Mouse (Mus musculus) right cerebral cortex, postnatal 4 days (tissue): Measurements from ENCODE around the gene Vmn1r210.
"Not testable (repeated sequence)": the region's sequence is repeated elsewhere in the genome, so short reads cannot be mapped to it uniquely, and the experiment has no call there.

ENCODE experiments used
- DNase-seq: peaks from one replicate; pipeline ENCODE4 v3.0.0-alpha.2; 2022

Gene Vmn1r210

DNA sequence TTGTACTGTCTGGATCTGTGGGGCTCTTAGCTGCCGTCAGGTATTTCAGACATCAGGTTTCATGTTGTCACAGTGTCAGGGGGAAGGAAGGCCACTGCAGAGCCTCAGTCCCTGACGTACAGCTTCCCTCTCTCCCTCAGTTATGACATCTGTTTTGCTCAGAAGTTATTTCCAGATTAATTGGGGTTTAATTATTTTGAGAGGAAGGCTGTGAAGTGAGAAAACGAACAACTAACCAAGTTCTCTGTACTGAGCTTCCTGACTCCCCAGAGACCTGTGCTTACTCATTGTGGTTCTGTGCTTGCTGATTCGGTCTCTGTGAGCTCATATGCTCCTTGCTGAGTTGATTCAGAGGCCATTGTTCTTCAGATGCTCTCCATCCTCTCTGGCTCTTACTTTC, at the start of gene Vmn1r210:
Vmn1r210 (minus strand) TSS at position 101 of the 400 bp plus-strand sequence.
- no peak for DNase-seq

DNA sequence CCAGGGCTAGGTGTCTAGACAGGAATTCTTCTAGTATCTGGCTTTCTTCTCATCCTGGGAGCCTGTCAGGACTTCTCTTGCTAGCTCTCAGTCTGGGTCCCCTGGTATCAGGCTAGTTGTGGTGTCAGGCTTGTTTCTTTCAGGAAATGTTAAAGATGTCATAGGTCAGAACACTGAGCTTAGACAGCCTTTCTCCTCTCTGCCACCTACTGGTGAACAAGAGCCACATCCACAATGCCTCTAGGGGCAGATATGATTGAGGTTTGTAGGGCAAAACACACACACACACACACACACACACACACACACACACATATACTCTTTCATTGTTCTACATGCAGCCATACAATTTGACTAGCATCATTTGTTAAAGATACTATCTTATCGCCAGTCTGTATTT, 48.1 kb upstream of the Vmn1r210 start:
- no peak for DNase-seq

DNA sequence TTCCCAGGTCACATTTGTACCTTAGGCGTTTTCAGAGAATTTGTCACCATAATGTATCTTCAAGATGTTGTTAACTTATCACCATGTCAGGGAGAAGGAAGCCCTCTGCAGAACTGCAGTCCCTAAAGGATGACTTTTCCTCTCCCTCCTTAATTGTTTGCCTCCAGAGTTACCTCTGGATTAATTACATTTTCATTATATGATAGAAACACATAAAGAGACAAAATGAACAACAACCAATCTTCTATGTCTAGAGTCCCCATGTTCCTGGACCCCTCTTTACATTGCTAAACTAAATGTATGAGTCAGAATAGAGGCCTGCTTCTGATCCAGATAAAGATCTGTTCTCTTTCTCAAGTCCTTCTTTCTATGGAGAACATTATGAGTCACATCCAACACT, 26.3 kb upstream of the Vmn1r210 start, which contains the start of gene Vmn1r211:
Vmn1r211 (minus strand) TSS at position 101 of the 400 bp plus-strand sequence.
- DNase-seq, result no peak

DNA sequence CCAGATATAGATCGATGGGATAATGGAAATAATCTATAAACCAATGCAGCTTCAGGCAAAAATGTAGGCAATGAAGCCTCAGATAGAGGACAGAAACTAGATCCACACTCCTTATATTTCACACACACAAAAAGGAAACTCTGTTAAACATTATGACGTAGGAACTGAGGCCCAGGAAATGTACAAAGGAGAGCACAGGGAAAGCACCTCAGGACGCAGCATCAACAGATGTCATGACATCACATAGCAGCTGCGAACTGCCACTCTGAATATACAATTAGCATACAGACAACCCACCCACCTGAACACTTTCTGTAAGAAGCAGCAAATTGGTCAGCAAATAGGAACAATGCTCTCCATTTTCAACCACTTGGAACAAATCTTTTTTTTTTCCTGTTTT, 23.6 kb upstream of the Vmn1r210 start:
- no peak for DNase-seq

DNA sequence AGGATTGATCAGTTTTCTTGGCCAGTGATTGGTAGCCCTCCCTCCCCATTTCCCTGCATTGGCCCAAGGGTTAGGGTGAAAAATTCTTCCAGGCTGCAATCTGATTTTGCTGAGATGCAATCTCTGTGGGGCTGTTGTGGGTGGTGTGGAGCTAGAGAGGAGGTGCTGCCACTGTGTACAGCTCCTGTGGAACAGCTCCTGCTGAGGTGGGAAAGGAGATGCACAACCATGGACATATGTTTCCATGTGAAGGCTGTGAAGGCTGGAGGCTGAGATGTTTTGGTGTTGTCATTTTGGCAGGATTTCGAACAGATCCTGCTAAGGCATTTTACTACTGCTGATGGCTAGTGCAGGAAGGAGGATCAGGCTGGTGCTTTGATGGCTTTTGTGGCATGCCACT, 15.7 kb upstream of the Vmn1r210 start:
- DNase-seq, result no peak

DNA sequence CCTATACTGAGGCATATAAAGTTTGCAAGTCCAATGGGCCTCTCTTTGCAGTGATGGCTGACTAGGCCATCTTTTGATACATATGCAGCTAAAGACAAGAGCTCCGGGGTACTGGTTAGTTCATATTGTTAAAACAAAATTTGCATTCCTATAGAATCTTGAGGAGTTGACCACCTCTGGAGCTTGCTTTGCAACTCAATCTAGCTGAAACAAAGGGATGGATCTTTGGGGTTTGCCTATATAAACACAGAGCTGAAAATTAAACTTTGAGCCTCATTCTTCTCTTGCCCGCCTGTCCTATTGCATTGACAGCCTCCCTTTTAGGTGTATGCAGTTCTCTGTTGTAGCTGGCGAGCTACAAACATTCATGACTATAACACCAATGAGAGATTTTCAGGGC, 13.2 kb upstream of the Vmn1r210 start:
- not testable (repeated sequence) for DNase-seq

DNA sequence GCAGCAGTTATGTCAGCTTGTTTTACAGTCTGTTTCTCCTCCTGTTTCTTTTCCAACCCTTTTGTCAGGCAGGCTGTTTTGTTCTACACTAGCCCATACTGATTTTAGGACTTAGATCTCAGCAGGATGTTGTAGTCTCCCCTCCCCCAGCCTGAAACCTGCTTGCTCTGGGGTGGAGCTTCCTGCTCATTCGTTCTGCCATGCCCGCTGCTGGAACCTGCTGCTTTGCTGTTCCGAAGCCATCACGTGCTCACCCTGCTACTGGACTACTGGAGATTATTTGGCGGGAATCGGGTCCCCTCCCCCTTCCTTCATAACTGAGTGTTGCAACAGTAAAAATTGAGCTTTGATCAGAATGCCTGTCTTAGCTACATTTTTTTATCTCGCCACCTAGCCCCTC, 1.8 kb downstream of the Vmn1r210 start:
- not testable (repeated sequence) for DNase-seq

DNA sequence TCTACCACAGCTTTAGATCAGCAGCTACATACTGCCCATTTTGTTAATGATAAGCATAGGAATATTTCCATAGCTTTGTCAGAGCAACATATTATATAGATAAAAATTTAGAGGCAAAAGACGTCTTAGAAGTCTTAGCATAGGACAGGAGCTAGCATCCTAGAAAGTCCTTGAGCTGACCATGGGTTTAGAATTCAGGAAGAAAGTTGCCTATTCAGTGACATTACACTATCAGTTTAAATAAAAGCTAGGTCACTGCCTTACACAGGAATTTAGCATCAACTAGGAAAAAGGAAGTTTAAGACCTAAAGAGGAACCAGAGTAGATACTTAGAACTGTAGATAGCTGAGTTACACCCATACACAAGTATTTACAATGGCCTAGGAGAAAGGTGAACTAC, 9.5 kb downstream of the Vmn1r210 start:
- DNase-seq, result not testable (repeated sequence)

DNA sequence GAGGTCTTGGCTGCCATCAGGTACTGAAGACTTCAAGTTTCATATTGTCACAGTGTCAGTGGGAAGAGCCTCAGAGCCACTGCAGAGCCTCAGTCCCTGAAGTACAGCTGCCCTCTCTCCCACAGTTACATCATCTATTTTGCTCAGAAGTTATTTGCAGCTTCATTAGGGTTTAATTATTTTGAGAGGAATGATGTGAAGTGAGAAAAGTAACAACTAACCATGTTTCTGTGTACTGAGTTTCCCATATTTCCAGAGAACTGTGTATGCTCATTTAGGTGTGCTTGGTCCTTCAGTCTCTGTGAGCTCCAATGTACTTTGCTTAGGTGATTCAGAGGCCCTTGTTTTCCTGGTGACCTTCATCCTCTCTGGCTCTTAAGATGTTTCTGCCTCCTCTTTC, 21.6 kb downstream of the Vmn1r210 start, which contains the start of gene Vmn1r209:
Vmn1r209 (minus strand) TSS at position 101 of the 400 bp plus-strand sequence.
- not testable (repeated sequence) for DNase-seq

DNA sequence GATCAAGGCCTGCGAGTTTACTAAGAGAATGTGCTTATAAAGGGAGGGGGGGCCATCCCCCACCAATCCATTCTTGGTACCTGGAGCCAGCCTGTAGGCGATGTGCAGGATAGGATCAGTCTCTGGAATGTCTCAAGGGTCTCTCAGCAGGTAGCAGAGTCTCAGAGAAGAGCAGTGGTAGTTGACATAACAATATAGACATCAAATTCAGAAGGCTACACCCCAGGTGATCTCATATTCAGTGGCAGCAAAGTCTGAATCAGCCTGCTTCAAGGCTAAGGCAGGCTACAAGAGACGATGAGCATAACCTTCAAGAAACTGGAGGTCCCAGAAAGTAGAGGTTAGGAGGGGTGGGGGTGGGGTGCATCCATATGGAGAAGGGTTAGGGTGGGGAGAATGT, 43.1 kb downstream of the Vmn1r210 start:
- not testable (repeated sequence) for DNase-seq

DNA sequence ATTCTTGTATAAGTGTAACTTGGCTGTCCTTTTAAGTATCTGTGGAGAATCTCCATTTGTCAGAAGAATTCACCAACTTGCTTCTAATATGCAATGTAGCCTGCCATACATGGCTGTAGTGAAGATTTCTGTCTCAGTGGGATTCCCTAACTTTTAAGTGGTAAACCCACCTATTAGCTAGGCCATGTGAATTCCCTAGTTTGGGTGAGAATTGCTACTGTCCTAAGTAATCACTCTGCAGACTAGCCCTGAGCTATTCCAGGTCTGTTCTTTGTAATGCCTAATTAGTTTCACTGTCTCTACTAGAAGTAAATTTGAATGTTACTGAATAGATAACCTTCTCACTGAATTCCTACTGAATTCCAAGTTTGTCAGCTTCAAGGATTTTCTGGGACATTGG, 47.0 kb downstream of the Vmn1r210 start:
- DNase-seq, result not testable (repeated sequence)

DNA sequence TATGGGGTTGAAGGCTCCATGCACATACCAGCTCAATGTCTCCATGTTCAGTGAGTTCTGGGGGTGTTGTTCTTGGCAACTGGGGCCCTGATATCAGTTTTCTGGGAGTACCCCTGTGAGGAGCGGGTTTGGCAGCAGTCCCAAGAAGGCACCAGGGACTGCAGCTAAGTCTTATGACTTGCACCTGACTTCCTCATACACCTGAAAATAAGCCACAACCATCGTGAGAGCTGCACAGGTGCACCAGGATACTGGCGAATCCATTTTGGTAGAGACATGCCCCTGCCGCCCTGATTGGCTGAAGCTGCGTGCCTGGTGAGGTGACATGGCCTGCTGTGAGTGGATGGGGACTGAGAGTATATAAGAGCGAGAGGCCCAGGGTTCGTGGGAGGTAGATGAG, 53.8 kb downstream of the Vmn1r210 start, which contains the start of gene Vmn1r208:
Vmn1r208 (minus strand) TSS at position 101 of the 400 bp plus-strand sequence.
- not testable (repeated sequence) for DNase-seq
